Mouse (Mus musculus) kidney, postnatal 14 days (tissue): Measurements from ENCODE around the gene Lexm.

Source experiments
- DNase-seq: peaks from one replicate; pipeline ENCODE4 v3.0.0; 2022; ENCODE audit warnings: mixed read lengths

The Lexm gene

DNA sequence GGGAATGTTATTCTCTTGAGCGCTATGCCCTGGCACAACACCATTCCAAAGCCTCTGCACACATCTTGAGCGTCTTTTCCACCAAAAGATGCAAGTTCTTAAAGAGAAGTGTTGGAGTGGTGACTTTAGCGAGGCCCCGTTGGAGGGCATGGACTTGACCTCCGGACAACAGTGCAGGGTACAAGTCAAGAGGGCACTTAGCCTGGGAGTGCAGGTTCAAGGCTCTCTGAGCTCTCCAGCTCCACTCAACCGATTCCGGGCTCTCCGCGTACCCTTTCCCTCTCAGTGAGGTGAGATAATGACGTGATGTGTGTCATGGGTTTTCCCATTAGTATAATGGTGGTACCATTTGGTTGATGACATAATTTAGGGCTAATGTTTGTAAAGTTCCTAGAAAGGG lies 7.2 kb upstream of the Lexm start:
- DNase-seq = no peak

DNA sequence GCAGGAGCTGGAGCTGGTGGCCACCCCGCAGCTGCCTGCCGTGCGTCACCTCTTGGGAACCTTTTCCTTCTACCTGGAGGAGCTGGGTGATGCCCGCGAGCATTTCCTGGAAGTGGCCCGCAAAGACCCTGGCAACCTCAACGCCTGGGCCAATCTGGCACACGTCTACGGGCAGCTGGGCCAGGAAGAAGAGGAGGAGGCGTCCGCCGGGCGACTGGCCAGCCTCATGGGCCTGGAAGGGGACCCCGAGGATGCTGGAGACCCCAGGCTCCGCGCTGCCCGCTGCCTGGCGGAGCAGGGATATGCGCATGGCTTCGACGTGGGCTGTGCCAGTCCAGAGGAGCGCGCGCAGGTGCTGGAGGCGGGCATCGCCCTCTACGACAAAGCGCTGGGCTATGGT lies 5.7 kb upstream of the Lexm start:
- DNase-seq = no peak

DNA sequence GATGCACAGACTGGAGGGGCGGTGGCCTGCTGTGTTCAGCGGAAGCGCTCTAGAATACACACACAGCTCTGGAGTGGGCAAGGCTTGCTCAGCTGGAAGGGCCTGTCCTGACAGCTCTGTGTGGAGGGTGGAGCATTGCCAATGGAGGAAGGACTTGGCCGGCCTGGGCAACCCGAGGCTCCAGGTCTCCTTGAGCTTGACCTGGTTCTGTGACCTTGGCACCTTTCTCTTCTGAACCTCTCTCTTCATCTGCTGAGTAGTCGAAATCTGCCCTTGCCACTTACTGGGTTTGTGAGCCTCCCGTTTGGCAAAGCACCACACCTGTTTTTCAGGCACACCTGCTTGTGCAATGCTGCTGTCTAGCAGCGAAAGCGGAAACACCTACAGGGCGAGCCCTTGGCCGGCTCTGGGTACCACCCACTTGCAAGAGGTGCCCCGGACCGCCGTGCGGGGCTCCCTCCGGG lies 5.0 kb upstream of the Lexm start, which contains the start of gene Ttc22:
Gene Ttc22 (plus strand): TSS at position 403 of the 464 bp plus-strand sequence.
- peak; percentile 69 for DNase-seq

DNA sequence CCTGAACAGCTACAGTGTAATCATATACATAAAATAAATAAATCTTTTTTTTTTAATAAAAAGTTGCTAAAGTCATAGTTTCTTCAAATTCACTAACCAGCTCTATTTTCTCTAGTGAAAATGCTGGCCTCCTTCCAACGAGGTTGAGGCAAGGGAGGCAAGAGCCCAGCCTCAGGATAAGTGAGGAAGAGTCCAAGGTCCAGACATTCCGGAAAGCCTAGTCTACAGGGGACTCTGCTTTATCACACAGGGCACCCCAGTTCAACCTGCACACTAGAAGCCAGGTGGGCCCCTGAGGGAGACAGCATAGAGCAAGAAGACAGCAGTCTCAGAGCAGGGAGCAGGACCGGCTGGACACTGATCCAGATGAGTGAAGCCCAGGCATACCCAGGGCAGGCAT lies 4.4 kb upstream of the Lexm start:
- peak; percentile 60 for DNase-seq

DNA sequence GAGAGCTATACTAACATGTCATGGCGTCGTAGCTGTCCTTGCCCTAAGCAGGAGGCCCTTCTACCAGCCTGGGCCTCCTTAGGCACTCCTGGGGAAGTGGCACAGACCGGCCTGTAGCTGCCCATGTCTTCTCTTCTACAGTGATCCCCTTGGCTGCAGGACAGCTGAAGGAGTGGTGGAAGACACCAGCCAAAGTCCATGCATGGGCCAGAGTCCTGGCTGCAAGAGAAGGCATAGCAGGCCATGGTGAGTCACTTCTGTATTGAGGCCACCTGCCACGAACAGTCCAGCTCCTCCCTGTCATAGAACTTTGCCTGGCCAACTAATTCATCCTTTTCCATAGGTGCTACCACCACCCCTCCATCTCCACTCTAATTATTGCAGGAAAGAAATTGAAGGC lies 1.9 kb upstream of the Lexm start:
- DNase-seq = no peak

DNA sequence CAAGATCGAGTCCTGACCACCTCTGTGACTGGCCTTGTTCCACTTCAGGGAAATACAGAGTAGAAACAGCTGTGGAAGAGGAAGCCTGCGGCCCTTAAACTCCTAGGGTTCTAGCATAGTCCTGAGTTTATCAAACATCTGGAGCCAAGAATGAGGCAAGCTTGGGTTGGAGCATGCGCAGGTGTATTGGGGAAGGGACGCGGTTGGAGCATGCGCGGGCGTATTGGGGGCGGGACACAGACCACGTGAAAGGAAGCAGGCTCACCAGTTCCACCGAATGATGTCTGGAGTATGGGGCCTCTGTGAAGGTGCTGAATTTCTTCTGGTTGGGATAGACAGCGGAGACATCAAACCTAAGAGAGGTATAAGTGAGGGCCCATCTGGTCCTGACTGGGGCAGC lies 1.4 kb downstream of the Lexm start:
- no peak for DNase-seq

DNA sequence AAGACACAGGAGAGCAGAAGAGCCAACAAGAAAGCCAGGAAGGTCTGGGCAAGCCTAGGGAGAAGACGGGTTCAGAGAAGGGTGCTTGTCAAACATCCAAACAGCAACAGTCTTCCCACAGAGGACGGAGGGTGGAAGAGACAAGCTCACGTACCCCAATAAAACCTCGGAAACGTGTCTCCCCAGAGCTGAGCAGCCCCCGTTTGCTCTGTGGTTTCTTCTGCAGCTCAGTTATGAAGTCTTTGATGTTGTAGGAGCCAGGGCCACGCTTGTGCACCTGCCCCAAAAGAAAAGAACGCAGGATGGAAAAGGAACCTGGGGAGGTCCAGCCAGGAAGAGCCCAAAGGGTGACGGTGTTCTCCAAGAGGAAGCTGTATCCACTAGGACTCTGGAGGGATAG lies 2.2 kb downstream of the Lexm start:
- no peak for DNase-seq

DNA sequence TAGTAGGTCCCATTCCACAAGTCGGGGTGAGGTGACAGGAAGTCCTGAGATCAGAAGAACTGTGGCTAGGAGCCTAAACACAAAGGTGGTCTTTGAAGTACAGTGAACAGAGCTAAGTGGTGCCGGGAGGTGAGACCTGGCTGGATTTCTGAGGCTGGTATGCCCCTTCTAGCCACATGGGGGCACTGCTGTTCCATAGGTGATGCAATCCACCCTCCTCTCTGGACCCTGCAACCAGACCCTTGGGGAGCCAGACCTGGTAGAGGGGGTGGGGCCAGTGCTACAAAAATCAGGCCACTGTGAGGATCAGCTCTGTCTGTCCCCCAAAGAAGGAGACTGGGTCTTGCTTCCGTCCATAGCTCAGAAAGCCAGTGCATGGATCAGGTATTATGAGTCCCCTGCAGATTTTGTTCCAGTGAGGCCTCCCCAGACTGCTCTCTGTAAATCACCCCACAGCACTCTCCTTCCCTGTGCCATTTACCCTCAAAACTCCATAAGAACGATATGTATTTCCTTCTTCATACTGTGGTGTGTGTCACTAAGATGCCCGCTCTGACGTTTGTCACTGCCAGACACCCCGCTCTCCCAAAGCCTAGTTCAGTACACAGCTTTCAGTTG lies 2.8 kb downstream of the Lexm start:
- peak; percentile 75 for DNase-seq

DNA sequence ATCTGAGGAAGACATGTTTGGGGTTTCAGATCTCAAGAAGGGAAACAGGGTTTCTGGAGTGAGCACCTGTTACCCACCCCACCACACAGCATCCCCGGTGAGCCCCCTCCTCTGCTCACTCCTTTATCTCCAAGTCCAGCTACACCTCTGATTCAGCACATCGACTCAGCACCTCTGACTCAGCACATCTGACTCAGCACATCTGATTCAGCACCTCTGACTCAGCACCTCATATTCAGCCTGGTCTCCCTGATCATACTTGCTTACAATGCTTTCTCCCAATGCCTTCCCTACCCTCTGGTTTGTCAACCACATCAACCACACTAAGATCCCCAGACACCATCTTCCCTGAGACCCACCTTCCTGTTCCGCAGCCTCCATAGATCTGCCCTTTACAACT lies 3.5 kb downstream of the Lexm start:
- DNase-seq = no peak

DNA sequence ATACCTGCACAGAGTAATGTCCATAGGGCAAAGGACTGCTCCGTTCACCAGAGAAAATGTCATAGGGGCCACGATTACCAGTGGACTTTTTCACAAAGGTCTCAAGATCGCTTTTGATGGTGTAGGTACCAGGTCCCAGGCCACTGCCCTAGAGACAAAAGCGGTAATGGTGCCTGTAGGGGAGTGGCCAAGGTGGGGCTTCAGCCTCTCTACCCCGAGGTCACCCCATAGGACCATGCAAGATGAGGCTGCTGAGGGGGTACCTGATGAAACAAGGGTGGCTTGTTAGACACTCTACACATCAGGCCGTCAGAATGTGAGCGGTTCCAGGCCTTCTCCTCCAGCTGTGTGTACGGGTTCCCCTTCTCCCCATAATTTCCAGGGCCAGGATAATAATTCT lies 3.9 kb downstream of the Lexm start:
- no peak for DNase-seq

DNA sequence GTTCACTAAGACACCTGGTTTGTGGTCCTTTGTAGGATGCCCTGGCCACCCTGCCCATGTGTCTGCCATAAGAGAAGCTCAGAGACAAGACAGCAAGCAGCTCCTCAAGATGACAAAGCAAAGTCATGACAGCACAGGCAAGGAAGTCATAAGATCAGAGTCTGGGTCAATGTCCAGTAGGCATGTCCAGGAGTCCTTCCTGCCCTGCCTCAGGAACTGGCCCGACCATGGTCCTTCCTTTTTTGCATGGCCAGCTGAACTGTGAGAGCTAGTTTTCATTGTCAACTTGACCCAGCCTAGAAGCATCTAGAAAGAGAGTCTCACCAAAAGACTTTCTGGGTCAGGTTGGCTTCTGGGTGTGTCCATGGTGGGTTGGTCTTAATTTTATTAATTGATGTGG lies 9.1 kb downstream of the Lexm start:
- no peak for DNase-seq

DNA sequence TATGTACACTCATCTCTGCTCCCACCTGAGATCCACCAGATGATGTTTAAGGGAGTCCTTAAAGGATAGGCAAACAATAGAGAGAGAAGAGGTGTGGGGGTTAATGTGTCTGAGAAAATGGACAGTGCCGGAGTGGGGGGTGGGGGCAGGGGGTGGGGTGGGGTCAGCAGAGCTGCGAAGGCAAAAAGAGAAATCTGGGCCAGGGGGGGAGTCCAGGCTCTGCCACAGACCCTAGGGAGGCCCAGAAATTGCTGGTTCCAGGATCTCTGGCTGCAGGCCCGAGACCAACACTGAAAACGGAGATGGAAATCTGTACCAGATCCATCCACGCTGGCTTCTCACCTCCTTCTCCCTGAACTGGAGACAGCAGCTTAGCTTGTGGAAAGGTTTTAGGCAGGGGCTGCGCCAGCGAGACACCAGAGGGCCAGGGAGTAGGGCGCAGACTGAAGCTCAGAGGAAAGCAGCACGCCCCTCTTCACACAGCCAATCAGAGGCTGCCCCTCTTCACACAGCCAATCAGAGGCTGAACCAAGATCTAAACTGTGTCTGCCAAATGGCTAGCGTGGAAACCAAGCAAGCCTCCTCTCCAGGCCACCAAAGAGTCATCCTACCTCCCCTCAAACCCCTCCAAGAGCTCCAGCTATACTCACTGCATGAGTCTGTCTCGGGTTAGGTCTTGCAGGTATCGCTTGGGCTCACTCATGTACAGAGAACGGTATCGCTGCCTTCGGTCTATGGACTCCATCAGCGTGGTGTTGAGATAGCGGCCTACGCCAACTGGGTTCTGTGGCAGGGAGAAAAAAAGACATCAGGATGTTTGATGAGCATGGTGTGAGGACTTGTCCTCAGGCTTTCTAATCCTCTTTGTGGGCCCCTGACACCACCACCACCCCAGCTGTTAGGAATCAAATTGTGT lies 10.1 kb downstream of the Lexm start:
- DNase-seq = no peak

DNA sequence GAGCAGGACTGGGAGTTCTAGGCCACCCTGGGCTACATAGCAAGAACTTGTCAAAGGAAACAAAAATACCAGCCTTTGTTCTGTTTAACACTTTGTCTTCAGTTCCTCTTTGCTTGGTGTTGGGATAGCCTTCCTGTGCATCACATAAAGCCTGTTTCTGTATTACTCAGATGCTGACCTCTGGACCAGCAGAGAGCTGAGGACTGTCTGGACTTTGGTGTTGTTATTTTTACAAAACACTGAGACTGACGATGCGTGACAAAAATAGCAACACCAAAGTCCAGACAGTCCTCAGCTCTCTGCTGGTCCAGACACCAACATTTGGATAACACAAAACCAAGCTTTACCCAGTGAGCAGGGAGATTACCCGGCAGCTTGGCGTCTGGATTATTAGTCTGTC lies 16.3 kb downstream of the Lexm start:
- DNase-seq = peak; percentile 63

DNA sequence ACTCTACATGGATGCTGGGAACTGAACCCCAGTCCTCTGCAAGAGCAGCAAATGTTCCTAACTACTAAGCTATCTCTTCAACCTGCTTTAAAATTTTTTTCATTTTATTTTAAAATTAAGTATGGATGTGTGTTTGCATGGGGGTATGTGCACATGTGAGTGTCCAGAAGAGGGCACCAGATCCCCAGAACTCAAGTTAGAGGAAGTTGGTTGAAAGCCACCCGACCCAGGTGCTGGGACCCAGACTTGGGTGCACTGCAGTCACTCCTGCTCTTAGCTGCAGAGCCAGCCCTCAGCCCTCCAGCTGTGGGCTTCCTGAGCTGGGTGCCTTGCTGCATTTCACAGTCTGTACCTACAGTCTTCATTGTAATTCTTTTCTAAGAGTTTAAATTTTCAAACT lies 17.6 kb downstream of the Lexm start:
- no peak for DNase-seq

DNA sequence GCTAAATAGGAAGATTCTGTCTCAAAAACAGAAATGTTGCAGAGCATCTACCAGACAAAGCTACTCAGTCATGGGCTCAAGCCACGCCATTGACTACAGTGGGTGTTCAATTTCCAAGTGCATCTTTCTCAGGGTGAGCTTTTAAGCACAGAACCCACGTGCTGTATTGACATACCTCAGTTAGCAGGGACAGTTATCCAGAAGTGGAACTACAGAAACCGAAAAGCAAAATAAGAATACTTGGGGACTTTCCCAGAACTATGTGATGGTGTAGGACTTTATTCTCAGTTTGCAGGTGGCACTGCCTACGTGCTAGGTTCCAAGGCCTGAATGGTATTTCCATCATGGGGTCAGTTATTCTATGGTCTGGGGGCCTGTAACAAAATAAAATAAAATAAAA lies 19.3 kb downstream of the Lexm start:
- no peak for DNase-seq

DNA sequence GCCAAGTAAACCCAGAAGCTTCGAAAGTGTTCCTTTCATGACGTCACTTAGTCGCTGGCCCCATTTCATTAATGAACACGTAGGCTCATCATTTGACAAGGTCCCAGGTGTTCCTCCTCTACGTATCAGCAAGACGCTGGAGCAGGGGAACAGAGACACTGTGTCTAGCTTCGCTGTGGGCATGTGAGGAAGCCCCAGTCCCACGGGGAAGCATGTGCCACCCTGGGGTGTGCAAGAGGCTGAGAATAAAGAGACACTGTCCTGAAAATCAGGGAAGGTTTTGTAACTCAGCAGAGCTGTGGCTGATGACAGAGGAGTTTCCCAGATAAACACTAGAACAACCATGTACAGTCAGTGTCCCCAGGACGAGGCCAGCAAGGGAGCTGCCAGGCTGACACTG lies 20.0 kb downstream of the Lexm start:
- DNase-seq = no peak

DNA sequence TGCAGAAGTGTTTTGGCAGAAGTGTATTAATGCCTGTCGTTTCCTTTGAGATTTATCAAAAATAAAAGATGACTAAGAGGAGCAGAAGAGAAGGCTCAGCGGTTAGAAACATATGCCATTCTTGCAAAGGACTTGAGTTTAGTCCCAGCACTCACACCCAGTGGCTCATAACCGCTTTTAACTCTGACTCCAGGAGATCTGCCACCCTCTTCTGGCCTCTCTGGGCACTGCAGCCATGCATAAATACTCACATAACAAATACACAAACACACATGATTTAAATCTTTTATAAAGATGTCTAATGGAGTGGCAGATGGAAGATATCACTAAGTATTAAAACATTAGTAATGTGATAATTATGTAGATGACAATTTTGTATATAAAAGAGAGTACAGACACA lies 20.8 kb downstream of the Lexm start:
- DNase-seq = no peak

DNA sequence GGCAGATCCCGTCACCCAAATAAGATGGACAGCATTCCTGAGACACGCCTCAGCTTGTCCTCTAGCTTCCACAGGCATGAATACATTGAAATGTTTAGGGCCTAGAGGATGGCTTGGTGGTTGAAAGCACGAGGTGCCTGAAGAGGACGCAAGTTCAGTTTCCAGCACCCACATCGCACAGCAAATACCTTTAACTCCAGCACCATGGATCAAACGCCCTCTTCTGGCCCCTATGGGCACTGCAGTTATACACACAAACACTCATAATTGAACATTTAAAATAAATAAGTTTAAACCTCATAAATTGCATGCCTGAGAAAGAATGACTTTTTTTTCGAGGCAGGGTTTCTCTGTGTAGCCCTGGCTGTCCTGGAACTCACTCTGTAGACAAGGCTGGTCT lies 23.4 kb downstream of the Lexm start:
- no peak for DNase-seq

DNA sequence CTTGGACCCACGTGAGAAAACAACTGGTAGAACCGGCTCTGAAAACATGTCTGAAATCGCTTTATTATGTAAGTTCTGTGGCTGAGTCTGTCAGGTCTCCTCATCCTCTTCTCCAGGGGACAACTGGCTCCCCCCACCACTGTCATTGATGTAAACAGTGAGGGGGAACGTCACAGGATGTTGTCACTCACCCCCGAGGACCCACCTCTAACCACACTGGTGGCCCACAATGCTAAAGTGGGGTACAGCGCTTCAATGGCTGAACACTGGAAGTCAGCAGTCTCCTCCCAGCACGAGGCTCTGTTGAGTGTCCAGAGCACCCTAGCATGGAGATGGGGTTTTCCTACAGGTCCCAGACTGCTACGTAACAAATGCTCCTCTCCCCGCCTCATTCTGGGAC lies 26.2 kb downstream of the Lexm start:
- DNase-seq = no peak

DNA sequence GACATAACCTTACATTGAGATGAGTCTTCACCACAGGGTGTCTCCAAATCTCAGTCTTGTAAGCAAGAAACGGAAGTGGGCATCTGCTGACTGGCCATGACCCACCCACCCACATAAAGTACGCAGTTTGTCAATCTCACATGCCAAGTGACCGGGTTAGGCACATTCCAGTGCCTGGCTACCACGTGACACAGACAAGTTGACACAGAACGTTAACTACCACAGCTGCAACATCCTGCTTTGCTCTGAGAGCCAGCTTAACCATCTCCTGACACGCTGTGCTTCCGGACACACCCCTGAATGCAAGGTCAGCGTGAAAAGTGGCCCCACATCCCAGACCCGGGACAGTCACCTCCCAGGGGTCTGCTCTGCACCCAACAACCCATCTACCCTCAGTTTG lies 26.9 kb downstream of the Lexm start:
- no peak for DNase-seq

DNA sequence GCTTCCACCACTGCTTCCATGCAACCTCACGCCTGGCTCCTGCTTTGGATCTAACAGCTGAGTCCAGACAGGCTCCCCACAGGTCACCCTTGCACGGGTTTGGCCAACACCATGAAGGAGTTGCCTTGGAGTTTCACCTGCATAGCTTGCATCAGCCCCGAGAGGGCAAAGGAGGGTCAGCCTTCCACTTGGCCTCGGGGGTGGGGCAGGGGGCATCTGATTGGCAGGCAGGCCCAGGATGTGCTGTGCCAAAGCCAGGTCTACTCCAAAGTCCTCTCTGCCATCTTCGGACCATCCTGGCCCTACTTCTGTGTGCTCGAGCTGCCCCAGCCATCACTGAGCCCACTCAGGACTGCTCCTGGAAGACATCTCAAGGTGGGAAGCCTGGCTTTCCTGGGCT lies 30.0 kb downstream of the Lexm start:
- DNase-seq = peak; percentile 77

DNA sequence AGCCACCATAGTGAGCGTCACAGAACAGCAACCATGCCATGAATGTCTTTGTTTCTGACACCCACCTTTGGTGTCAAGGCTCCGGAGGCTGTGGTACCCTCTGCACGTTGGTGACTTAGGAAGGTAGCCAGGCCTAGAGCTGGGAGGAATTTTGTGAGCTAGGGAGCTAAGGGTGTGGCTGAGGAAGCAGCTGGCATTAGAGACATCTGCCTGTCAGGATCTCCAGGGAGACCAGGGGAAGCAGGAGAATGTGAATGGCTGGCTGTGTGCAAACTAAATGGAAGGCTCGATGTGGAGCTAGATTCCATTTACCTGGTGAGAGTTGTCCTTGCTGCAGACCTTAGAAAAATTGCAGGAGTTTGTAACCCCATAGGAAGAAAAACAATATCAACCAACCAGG lies 32.4 kb downstream of the Lexm start:
- no peak for DNase-seq

DNA sequence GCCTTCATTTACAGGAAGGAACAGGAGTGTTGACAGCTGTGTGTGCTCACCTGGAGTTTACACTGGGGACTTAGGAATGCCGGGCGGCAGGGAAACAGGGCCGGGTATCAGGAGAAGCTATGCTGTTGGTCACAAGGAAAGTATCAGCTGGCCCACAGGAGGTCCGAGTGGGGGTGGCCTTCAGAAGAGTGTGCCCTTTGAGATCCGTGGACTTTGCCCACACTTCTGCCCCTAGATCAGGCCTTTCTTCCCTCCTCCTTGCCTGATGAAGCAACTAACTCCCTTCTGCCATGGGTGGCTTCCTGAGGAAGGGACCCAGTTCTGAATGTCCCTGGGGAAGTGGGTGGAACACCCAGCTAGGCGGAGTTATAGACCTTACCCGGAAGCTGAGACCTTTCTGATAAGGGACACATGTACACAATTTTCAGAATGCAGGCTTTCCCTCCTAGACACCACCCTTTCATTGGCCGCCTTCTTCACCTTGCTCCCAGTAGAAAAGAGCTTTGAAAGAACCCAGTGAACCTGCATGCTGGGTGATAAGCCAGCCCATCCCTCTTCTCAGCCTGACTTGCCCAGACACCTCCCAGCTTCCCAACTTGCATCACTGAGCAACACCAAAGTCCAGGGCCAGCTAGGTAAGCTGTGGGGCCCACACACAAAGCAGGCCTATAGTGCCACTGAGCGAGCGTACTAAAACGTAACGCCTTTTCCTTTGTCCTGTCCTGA lies 34.5 kb downstream of the Lexm start:
- DNase-seq = peak; percentile 81

DNA sequence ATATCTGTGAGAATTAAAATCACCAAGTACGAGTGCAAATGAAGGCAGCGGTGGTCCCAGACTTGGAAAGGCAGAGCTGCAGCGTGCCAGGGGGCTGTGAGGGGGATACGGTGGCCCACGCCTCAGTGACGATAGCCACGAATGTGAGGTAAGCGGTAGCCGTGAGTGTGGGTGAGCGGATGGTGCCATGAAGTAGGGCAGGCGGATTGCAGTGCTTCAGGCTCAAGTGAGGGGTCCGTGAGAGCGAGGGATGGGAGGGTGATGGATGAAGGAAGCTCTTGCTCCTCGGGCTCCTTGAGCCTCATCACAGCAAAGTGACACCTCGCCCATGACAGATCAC lies 35.2 kb downstream of the Lexm start:
- no peak for DNase-seq
